Mouse (Mus musculus): ENCODE measurements at regions not wholly inside any gene's neighbourhood (a gene's known extent, or its start where the extent isn't known, plus 50 kb on each side); places are given as distances from the start of the nearest gene placed in this dataset.

DNA sequence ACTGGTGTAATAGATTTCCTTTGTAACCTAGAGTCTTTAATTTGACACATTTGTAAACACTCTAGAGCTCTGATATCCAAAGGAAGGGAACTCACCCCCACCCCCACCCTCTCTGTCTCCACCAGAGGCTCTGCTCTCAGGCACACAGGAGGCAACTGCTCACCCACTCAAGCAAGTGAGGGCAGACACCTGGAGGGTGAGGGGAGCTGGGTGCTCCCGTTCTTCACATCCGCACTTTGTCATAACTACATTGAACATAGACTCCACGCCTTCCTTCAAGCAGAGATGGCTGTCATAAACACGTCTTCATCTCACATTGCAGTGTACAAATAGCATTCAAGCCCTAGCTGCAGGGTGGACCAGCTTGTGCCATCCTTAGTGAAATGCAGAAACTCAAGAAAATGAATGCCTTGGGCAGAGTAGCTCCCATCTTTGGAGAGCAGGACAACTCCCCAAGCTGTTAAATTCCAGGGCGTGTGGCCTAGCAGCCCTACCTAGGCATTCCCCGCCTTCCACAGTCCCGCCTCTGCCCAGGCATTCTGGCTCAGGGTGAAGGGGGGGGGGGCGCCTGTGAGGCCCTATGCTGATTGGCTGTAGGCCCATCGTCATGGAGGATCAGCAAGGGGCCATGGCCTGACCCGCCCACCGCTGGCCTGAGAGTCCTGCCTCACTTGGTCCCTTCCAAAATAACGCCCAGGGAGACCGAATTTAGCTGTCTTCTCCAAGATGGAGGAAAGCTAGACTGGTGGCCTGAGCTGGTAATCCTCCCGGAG, 72.9 kb downstream of the Psmg1 start:
- Histone ChIP-seq H3K36me3 (ENCODE audit: control insufficient read depth, insufficient read depth, low read length) (no peaks in the 10 kb centered on the region), H3K9ac (ENCODE audit: low read length) (no peak overlapping the region), H3K4me3 (replicated peaks; ENCODE audit: low read length) (no peak overlapping the region), H3K4me2 (ENCODE audit: low read depth, low read length) (no peak overlapping the region), H3K27ac (ENCODE audit: low read length) (no peak overlapping the region), H3K27me3 (ENCODE audit: control insufficient read depth, insufficient read depth, low read length) (no peaks in the 10 kb centered on the region), H3K9me3 (replicated peaks; ENCODE audit: control insufficient read depth, low read length) (no peaks in the 10 kb centered on the region), H3K4me1 (ENCODE audit: control insufficient read depth, insufficient read depth, low read length) (no peaks in the 10 kb centered on the region)
- 69% methylated on average over 14 of the region's 14 CpGs for WGBS
- 0 out of 2 replicates have a peak, but pooled peaks have one; percentile 35 for ATAC-seq (ENCODE audit: insufficient read depth, low FRiP score)

- H3K4me3 ChIP-seq (replicated peaks; ENCODE audit: low read length): no peak overlapping the region
- H3K36me3 ChIP-seq (ENCODE audit: control insufficient read depth, insufficient read depth, low read length): no peaks in the 10 kb centered on the region
- no peak overlapping the region for H3K9ac ChIP-seq (ENCODE audit: low read length)
- no peaks in the 10 kb centered on the region for H3K9me3 ChIP-seq (replicated peaks; ENCODE audit: control insufficient read depth, low read length)
- H3K27ac ChIP-seq (ENCODE audit: low read length): no peak overlapping the region
- H3K4me2 ChIP-seq (ENCODE audit: low read depth, low read length): no peak overlapping the region
- no peaks in the 10 kb centered on the region for H3K27me3 ChIP-seq (ENCODE audit: control insufficient read depth, insufficient read depth, low read length)
- no peaks in the 10 kb centered on the region for H3K4me1 ChIP-seq (ENCODE audit: control insufficient read depth, insufficient read depth, low read length)
- WGBS: 72% methylated on average over 5 of the region's 5 CpGs
- no peak for ATAC-seq (ENCODE audit: insufficient read depth, low FRiP score)
These were observed 76.9 kb downstream of the Psmg1 start for GRCm38 (mm10) chr16:95913879-95914278.

- H3K27ac ChIP-seq (ENCODE audit: low read length): no peak overlapping the region
- WGBS: 54% methylated on average over 6 of the region's 6 CpGs
These were observed 86.1 kb downstream of the Psmg1 start for GRCm38 (mm10) chr16:95904531-95905165.

DNA sequence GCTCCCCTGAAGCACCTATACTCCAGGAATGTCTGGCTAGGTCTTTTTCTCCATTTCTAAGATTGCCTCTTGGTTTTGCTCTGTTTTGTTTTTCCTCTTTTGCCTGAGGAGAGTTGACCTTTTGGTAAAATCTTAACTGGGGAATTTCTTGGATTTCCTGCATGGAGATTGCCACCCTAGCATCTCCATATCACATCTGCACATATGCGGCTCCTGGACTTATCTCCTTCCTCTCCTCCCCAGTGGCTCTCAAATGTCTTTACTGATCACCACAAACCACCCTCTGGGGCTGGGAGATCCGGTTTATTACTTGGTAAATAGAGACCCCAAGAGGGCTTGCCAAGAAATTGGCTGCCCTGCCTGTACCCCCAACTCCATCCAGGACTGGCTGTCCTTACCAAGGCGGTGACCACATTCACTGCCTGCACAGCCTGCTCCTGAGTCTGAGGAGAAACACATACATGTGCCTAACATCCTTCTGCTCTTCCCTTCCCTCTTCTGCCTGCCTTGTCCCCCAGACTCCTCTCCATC, 87.3 kb downstream of the Psmg1 start:
- Histone ChIP-seq H3K4me3 (replicated peaks; ENCODE audit: low read length) (no peak overlapping the region), H3K4me1 (ENCODE audit: control insufficient read depth, insufficient read depth, low read length) (no peaks in the 10 kb centered on the region), H3K9ac (ENCODE audit: low read length) (no peak overlapping the region), H3K9me3 (replicated peaks; ENCODE audit: control insufficient read depth, low read length) (no peaks in the 10 kb centered on the region), H3K4me2 (ENCODE audit: low read depth, low read length) (no peak overlapping the region), H3K27me3 (ENCODE audit: control insufficient read depth, insufficient read depth, low read length) (no peaks in the 10 kb centered on the region), H3K27ac (ENCODE audit: low read length) (no peak overlapping the region), H3K36me3 (ENCODE audit: control insufficient read depth, insufficient read depth, low read length) (no peaks in the 10 kb centered on the region)
- 57% methylated on average over 3 of the region's 3 CpGs for WGBS
- ATAC-seq (ENCODE audit: insufficient read depth, low FRiP score): no peak

More at GRCm38 (mm10) chr16:95904531-95905165, 86.1 kb downstream of the Psmg1 start:
- Histone ChIP-seq H3K4me1 (ENCODE audit: control insufficient read depth, insufficient read depth, low read length) (no peaks in the 10 kb centered on the region), H3K9ac (ENCODE audit: low read length) (no peak overlapping the region), H3K27me3 (ENCODE audit: control insufficient read depth, insufficient read depth, low read length) (no peaks in the 10 kb centered on the region), H3K9me3 (replicated peaks; ENCODE audit: control insufficient read depth, low read length) (no peaks in the 10 kb centered on the region), H3K4me2 (ENCODE audit: low read depth, low read length) (no peak overlapping the region), H3K36me3 (ENCODE audit: control insufficient read depth, insufficient read depth, low read length) (no peaks in the 10 kb centered on the region), H3K4me3 (replicated peaks; ENCODE audit: low read length) (no peak overlapping the region)
- no peak for ATAC-seq (ENCODE audit: insufficient read depth, low FRiP score)

DNA sequence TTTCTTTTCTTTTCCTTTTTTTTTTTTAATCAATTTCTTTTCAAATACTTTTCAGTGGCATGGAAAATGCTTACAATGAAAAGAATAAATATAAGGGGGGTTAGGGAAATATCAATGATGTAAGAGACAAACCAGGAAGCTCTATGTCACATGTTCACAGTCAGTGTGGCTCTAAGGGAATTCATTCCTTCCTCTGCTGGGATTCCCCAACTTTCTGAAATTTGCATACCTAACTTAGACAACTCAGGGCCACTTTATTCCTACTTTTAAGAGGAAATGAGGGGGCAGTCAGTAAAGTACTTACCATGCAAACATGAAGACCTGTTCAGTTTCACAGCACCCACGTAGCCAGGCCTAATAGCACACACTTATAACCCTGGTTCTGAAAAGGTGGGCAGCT, 88.6 kb downstream of the Psmg1 start:
- Histone ChIP-seq H3K4me3 (replicated peaks; ENCODE audit: low read length) (no peak overlapping the region), H3K27me3 (ENCODE audit: control insufficient read depth, insufficient read depth, low read length) (no peaks in the 10 kb centered on the region), H3K9me3 (replicated peaks; ENCODE audit: control insufficient read depth, low read length) (no peaks in the 10 kb centered on the region), H3K9ac (ENCODE audit: low read length) (no peak overlapping the region), H3K4me2 (ENCODE audit: low read depth, low read length) (no peak overlapping the region), H3K4me1 (ENCODE audit: control insufficient read depth, insufficient read depth, low read length) (no peaks in the 10 kb centered on the region), H3K36me3 (ENCODE audit: control insufficient read depth, insufficient read depth, low read length) (no peaks in the 10 kb centered on the region), H3K27ac (ENCODE audit: low read length) (no peak overlapping the region)
- ATAC-seq (ENCODE audit: insufficient read depth, low FRiP score): no peak
- WGBS: 82% methylated on average over 1 of the region's 1 CpGs

DNA sequence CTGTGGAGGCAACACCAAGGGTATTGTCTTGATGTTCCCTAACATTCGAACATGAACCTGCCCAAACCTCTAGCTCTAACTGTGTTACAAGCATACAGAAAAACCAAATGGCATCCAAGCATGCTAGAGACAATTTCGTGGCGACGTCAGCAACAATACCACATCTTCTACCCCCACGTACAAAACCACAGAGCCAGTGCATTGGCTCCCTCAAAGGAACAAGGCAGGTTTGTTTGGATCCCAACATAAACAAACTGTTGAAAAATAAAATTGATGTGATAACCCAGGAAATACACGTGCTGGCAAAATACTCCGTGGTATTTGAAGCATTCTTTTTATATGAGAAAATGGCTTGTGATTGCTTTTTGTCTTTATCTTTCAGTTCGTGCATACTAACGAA, 89.4 kb downstream of the Psmg1 start:
- no peak for ATAC-seq (ENCODE audit: insufficient read depth, low FRiP score)
- WGBS: 49% methylated on average over 9 of the region's 9 CpGs
- no peak overlapping the region for H3K4me3 ChIP-seq (replicated peaks; ENCODE audit: low read length)

GRCm38 (mm10) chr16:95900181-95900580, 90.6 kb downstream of the Psmg1 start:
- Histone ChIP-seq H3K4me1 (ENCODE audit: control insufficient read depth, insufficient read depth, low read length) (no peaks in the 10 kb centered on the region), H3K27ac (ENCODE audit: low read length) (no peak overlapping the region), H3K36me3 (ENCODE audit: control insufficient read depth, insufficient read depth, low read length) (no peaks in the 10 kb centered on the region), H3K4me2 (ENCODE audit: low read depth, low read length) (no peak overlapping the region), H3K4me3 (replicated peaks; ENCODE audit: low read length) (no peak overlapping the region), H3K9me3 (replicated peaks; ENCODE audit: control insufficient read depth, low read length) (no peaks in the 10 kb centered on the region; the same call in 1 of the 2 replicates), H3K9ac (ENCODE audit: low read length) (no peak overlapping the region), H3K27me3 (ENCODE audit: control insufficient read depth, insufficient read depth, low read length) (no peaks in the 10 kb centered on the region)
- no peak for ATAC-seq (ENCODE audit: insufficient read depth, low FRiP score)
- WGBS: 56% methylated on average over 9 of the region's 9 CpGs

More for the DNA sequence above, 89.4 kb downstream of the Psmg1 start:
- H3K36me3 ChIP-seq (ENCODE audit: control insufficient read depth, insufficient read depth, low read length): no peaks in the 10 kb centered on the region
- H3K27me3 ChIP-seq (ENCODE audit: control insufficient read depth, insufficient read depth, low read length): no peaks in the 10 kb centered on the region
- no peaks in the 10 kb centered on the region for H3K9me3 ChIP-seq (replicated peaks; ENCODE audit: control insufficient read depth, low read length)
- no peak overlapping the region for H3K4me2 ChIP-seq (ENCODE audit: low read depth, low read length)
- H3K27ac ChIP-seq (ENCODE audit: low read length): no peak overlapping the region
- no peaks in the 10 kb centered on the region for H3K4me1 ChIP-seq (ENCODE audit: control insufficient read depth, insufficient read depth, low read length)
- no peak overlapping the region for H3K9ac ChIP-seq (ENCODE audit: low read length)

GRCm38 (mm10) chr16:95899672-95900071, 91.1 kb downstream of the Psmg1 start:
- Histone ChIP-seq H3K9ac (ENCODE audit: low read length) (no peak overlapping the region), H3K27me3 (ENCODE audit: control insufficient read depth, insufficient read depth, low read length) (no peaks in the 10 kb centered on the region), H3K4me3 (replicated peaks; ENCODE audit: low read length) (no peak overlapping the region), H3K4me1 (ENCODE audit: control insufficient read depth, insufficient read depth, low read length) (no peaks in the 10 kb centered on the region), H3K27ac (ENCODE audit: low read length) (no peak overlapping the region), H3K36me3 (ENCODE audit: control insufficient read depth, insufficient read depth, low read length) (no peaks in the 10 kb centered on the region), H3K9me3 (replicated peaks; ENCODE audit: control insufficient read depth, low read length) (no peaks in the 10 kb centered on the region; the same call in 1 of the 2 replicates), H3K4me2 (ENCODE audit: low read depth, low read length) (no peak overlapping the region)
- 78% methylated on average over 3 of the region's 3 CpGs for WGBS
- ATAC-seq (ENCODE audit: insufficient read depth, low FRiP score): no peak

DNA sequence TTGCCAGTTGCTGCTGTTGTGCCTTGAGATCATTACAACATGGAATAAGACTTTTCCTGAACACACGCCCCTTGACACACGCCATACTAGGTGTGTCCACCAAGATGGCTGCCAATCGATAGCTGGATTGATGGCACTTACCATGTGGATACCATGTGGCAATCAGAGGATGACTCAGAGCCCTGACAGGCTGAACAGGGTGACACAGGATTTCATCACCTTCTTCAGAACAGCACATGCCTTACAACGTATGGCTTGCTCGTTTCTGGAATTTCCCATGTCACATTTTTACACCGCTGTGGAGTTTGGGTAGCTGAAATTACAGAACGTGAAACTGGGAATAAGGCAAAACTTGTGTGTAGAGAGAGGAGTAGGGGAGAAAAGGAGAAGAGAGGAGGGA, 92.9 kb downstream of the Psmg1 start:
- 78% methylated on average over 7 of the region's 7 CpGs for WGBS

More for the DNA sequence above, 92.9 kb downstream of the Psmg1 start:
- H3K4me3 ChIP-seq (replicated peaks; ENCODE audit: low read length): no peak overlapping the region
- no peak overlapping the region for H3K9ac ChIP-seq (ENCODE audit: low read length)
- no peaks in the 10 kb centered on the region for H3K4me1 ChIP-seq (ENCODE audit: control insufficient read depth, insufficient read depth, low read length)
- ATAC-seq (ENCODE audit: insufficient read depth, low FRiP score): no peak
- H3K36me3 ChIP-seq (ENCODE audit: control insufficient read depth, insufficient read depth, low read length): no peaks in the 10 kb centered on the region
- no peak overlapping the region for H3K27ac ChIP-seq (ENCODE audit: low read length)
- no peaks in the 10 kb centered on the region; the same call in 1 of the 2 replicates for H3K9me3 ChIP-seq (replicated peaks; ENCODE audit: control insufficient read depth, low read length)
- H3K4me2 ChIP-seq (ENCODE audit: low read depth, low read length): no peak overlapping the region
- H3K27me3 ChIP-seq (ENCODE audit: control insufficient read depth, insufficient read depth, low read length): no peaks in the 10 kb centered on the region
